Mouse (Mus musculus) CH12.LX (cell line): ENCODE data around the gene Ccdc24.

Source experiments
- CTCF ChIP-seq, 2 experiments: IDR thresholded peaks in 1 of 2; conservative IDR thresholded peaks in 1 of 2; 2 replicates each; pipeline ENCODE4 v1.5.1; 2011 to 2012; ENCODE audit warnings: low read depth in 2 of 2, low read length in 2 of 2, improper control_type of control experiment in 1 of 2, inconsistent platforms in 1 of 2, mild to moderate bottlenecking in 1 of 2, moderate library complexity in 1 of 2
- JUN ChIP-seq: IDR thresholded peaks from 2 replicates; pipeline ENCODE4 v1.6.1; 2011; ENCODE audit warnings: low read depth, mild to moderate bottlenecking, low read length, improper control_type of control experiment, moderate library complexity; ENCODE audit not compliant: insufficient read depth
- POLR2A ChIP-seq: IDR thresholded peaks from 2 replicates; pipeline ENCODE4 v1.6.1; 2011; ENCODE audit warnings: low read depth, mild to moderate bottlenecking, improper control_type of control experiment, low read length
- TBP ChIP-seq: conservative IDR thresholded peaks from 2 replicates; pipeline ENCODE4 v1.6.1; 2011; ENCODE audit warnings: low read depth, low read length, improper control_type of control experiment
- TCF12 ChIP-seq: IDR thresholded peaks from 2 replicates; pipeline ENCODE4 v1.6.1; 2014; ENCODE audit warnings: low read depth, mild to moderate bottlenecking, inconsistent platforms, low read length, improper control_type of control experiment
- ZKSCAN1 ChIP-seq: IDR thresholded peaks from 2 replicates; pipeline ENCODE4 v1.6.1; 2012; ENCODE audit warnings: low read depth, inconsistent platforms, low read length, improper control_type of control experiment, borderline replicate concordance

DNA sequence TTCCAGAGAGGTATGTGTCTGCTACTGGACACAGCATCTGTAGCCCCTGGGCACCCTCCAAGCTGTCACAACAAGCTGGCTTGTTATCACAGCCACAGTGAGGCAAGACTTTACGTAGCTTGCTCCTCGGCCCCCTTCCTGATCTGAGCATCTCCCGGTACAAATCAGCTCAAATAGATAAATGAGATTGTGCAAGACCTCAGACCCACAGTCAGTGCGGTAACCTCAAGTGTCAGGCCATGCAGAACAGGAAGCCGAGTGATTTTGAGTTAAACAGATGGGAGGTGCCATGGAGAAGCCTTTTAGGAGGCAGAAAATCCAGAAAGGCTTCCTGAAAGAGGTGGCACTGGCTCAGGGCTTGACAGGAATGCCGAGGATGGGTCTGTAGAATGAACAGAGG is 5.4 kb downstream of the Ccdc24 start:
- TF ChIP-seq CTCF (conservative IDR thresholded peaks at IDR 0.05 in 1 of 2, IDR thresholded peaks at IDR 0.05 in 1 of 2; ENCODE audit: low read depth in 2 of 2, low read length in 2 of 2) (no peak), POLR2A (no peak), TBP (no peak), TCF12 (no peak), ZKSCAN1 (no peak), JUN (no peak)
